Comparison of ENCODE assay signal across 25 mouse cellular contexts in genomic region chr15:97460360-97460719, GRCm38 (mm10).
DNase-seq lines count a peak whose midpoint lies in the region; TF ChIP-seq lines count a peak whose summit lies in the region.
"Had no signal": no experiment of that assay in that cellular context is flagged by ENCODE, and none has a peak within 500 bp of the region (broad histone marks: within the 10 kb centered on the region; RNA-seq: fewer than 3 reads in every experiment).

No protein-coding gene starts in this region.

- H3K27ac ChIP-seq in ES-Bruce4 (ENCODE audit: insufficient read depth, low read length), result peak overlapping the region; percentile 12; the same call in 1 of the 2 replicates
- H3K27ac ChIP-seq: embryonic facial prominence, embryonic 12.5 days; embryonic facial prominence, embryonic 15.5 days; gastrocnemius, adult 2 months; heart, embryonic 15.5 days; hindbrain, embryonic 14.5 days; hindbrain, postnatal 0 days had no signal

- H3K9ac ChIP-seq in ES-Bruce4 (ENCODE audit: low read depth, poor library complexity, severe bottlenecking), result no peak overlapping the region
- H3K9ac ChIP-seq: embryonic facial prominence, embryonic 12.5 days; embryonic facial prominence, embryonic 15.5 days; forebrain, postnatal 0 days; heart, embryonic 12.5 days; heart, embryonic 15.5 days; hindbrain, embryonic 14.5 days had no signal

- H3K27me3 ChIP-seq in ES-Bruce4 (ENCODE audit: control insufficient read depth, insufficient read depth, low read length, poor library complexity, severe bottlenecking), result no peaks in the 10 kb centered on the region
- H3K27me3 ChIP-seq: embryonic facial prominence, embryonic 12.5 days; embryonic facial prominence, embryonic 15.5 days; heart, embryonic 12.5 days; heart, embryonic 15.5 days had no signal

- no peak for TF ChIP-seq CTCF in ES-Bruce4 (IDR thresholded peaks at IDR 0.05; ENCODE audit: low read depth, low read length)

- no peaks in the 10 kb centered on the region for H3K9me3 ChIP-seq in ES-Bruce4 (replicated peaks; ENCODE audit: control insufficient read depth, insufficient read depth, low read length, poor library complexity, severe bottlenecking)
- H3K9me3 ChIP-seq: embryonic facial prominence, embryonic 12.5 days; embryonic facial prominence, embryonic 15.5 days; heart, embryonic 12.5 days; heart, embryonic 15.5 days had no signal

- TF ChIP-seq POLR2A in ES-Bruce4 (IDR thresholded peaks at IDR 0.05; ENCODE audit: insufficient read depth, low read length), result no peak

- no peak overlapping the region for H3K4me3 ChIP-seq in ES-Bruce4 (ENCODE audit: low read depth, low read length)
- H3K4me3 ChIP-seq: embryonic facial prominence, embryonic 12.5 days; embryonic facial prominence, embryonic 15.5 days; gastrocnemius, adult 2 months; heart, embryonic 12.5 days; heart, embryonic 15.5 days had no signal

- intact Hi-C loops in heart, postnatal 14 days (cut with DNase I), result no loop called here

- H3K4me1 ChIP-seq in ES-Bruce4 (ENCODE audit: control insufficient read depth, insufficient read depth, low read length), result peaks cover 2% of the 10 kb centered on the region
- H3K4me1 ChIP-seq: embryonic facial prominence, embryonic 15.5 days; heart, embryonic 15.5 days had no signal

- TF ChIP-seq EP300 in ES-Bruce4 (IDR thresholded peaks at IDR 0.05; ENCODE audit: insufficient read depth, low read depth, low read length), result no peak

- no peaks in the 10 kb centered on the region for H3K36me3 ChIP-seq in ES-Bruce4 (ENCODE audit: control insufficient read depth, insufficient read depth, low read length, poor library complexity, severe bottlenecking)
- H3K36me3 ChIP-seq: embryonic facial prominence, embryonic 12.5 days; embryonic facial prominence, embryonic 15.5 days; G1E; heart, embryonic 12.5 days; heart, embryonic 15.5 days had no signal

- peak; percentile 69 for DNase-seq in heart, adult 11 months
- no peak for DNase-seq in heart, postnatal 14 days
- peak; percentile 20 for DNase-seq in testis, postnatal 10 days (ENCODE audit: low spot score)
- no peak for DNase-seq in testis, postnatal 14 days (ENCODE audit: low spot score)
- DNase-seq in yolk sac, embryonic 10.5 days (ENCODE audit: low spot score), result no peak
- DNase-seq: adrenal gland, adult 2 months; adrenal gland, postnatal 14 days; cerebellum, adult 11 months; cerebellum, adult 2 months; cerebellum, adult 9-11 months; cerebellum, postnatal 25 days; forebrain, postnatal 0 days; gastrocnemius, adult 2 months; gastrocnemius, postnatal 14 days; heart, adult 18-20 months; heart, postnatal 10 days; heart, postnatal 4 days had no signal

Comparison
In these comparisons a context has a peak if more than half of its experiments do, and no peak if none do; other contexts are left out.
1. DNase-seq: peak in heart, adult 11 months (single experiment) and testis, postnatal 10 days (single experiment); none in heart, postnatal 14 days (0 of 2), testis, postnatal 14 days (single experiment) and yolk sac, embryonic 10.5 days (single experiment).